Comparison of ENCODE assay signal across 16 mouse cellular contexts in the genomic region with DNA sequence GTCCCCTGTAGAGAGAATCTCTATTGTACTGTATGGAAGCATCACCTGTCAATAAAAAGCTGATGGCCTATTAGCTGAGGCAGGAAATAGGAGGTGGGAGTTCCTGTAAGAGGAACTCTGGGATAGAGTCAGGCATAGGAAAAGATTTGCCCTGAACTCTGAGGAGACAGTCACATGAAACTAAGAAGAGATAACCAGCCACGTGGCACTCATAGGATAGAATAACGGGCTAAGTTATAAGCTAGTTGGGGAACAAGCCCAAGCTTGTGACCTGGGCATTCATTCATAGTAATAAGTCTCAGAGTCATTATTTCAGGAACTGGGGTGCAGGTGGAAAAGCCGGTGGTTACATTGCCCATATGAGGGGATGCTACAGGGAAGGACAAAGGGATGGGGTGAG.
"Had no signal": no experiment of that assay in that cellular context is flagged by ENCODE, and none has a peak within 500 bp of the region (broad histone marks: within the 10 kb centered on the region; RNA-seq: fewer than 3 reads in every experiment).

No protein-coding gene starts in this region.

- H3K36me3 ChIP-seq: neural tube, embryonic 13.5 days; neural tube, embryonic 15.5 days; stomach, embryonic 15.5 days had no signal

- H3K9ac ChIP-seq: neural tube, embryonic 13.5 days; neural tube, embryonic 15.5 days; stomach, embryonic 15.5 days had no signal

- H3K4me1 ChIP-seq: stomach, embryonic 15.5 days had no signal

- H3K27me3 ChIP-seq: neural tube, embryonic 13.5 days; neural tube, embryonic 15.5 days; stomach, embryonic 15.5 days had no signal

- H3K27ac ChIP-seq: neural tube, embryonic 13.5 days; neural tube, embryonic 15.5 days; stomach, embryonic 15.5 days; stomach, postnatal 0 days had no signal

- DNase-seq: retina, postnatal 1 day; right cerebral cortex, adult 18-20 months; right cerebral cortex, postnatal 14 days; right cerebral cortex, postnatal 25 days; right cerebral cortex, postnatal 4 days; spleen, adult 18-20 months; thymus, adult 18-20 months; thymus, adult 2 months; thymus, postnatal 14 days; thymus, postnatal 25 days; thymus, postnatal 36 days; thymus, postnatal 4 days had no signal

- H3K4me3 ChIP-seq: neural tube, embryonic 13.5 days; neural tube, embryonic 15.5 days; stomach, embryonic 15.5 days had no signal

- H3K9me3 ChIP-seq: neural tube, embryonic 13.5 days; neural tube, embryonic 15.5 days; stomach, embryonic 15.5 days had no signal
